In the genomic region with DNA sequence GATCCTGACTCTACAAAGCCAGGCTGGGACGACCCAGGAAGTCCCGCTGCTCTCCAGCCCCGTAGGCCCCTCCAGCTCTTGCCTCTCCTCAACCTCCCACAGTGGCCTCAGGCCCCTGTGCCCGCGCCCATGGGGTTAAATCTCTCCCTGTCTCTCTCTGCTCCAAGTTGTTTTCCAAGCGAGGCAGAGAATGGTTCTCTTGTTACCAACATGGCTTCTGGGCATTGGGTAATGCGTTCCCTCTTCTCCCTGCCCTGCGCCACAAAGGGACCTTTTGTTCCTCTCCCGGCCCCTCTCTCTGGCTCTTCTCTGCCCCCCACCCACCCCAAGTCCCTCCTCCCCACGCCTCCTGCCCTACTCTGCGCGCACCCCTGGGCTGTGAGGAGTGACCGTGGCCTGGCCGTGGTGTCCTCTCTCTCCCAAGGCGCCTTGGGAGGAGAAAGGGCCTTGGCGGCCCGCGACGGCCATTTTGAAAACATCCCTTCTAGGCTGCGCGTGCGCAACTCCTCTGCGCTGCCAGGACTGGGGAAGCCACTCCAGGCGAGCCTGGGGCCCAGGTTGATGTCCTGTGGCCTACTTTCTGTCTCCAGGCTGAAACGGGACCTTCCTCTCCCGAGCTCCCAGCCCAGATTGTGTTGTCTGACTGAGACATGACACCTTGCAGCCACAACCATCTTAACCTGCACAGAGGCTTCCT, we compare ENCODE assay signal across 14 mouse cellular contexts. TPM values are rescaled to one million over a fixed set of nuclear protein-coding genes. Genes with fewer than 3 reads are reported as not detected.
DNase-seq lines count a peak whose midpoint lies in the region; ATAC-seq and TF ChIP-seq lines count a peak whose summit lies in the region.
"Had no signal": no experiment of that assay in that cellular context is flagged by ENCODE, and none has a peak within 500 bp of the region (broad histone marks: within the 10 kb centered on the region; RNA-seq: fewer than 3 reads in every experiment).

No protein-coding gene starts in this region.

- H3K9ac ChIP-seq in kidney, embryonic 15.5 days, result no peak overlapping the region
- H3K9ac ChIP-seq in hindbrain, embryonic 12.5 days, result no peak overlapping the region
- H3K9ac ChIP-seq: limb, embryonic 13.5 days had no signal

- H3K27me3 ChIP-seq in kidney, embryonic 15.5 days, result no peaks in the 10 kb centered on the region
- no peaks in the 10 kb centered on the region for H3K27me3 ChIP-seq in testis, adult 2 months (ENCODE audit: control insufficient read depth, insufficient read depth, low read length)
- H3K27me3 ChIP-seq in hindbrain, embryonic 12.5 days, result no peaks in the 10 kb centered on the region
- H3K27me3 ChIP-seq: limb, embryonic 13.5 days had no signal

- no peaks in the 10 kb centered on the region for H3K36me3 ChIP-seq in kidney, embryonic 15.5 days
- H3K36me3 ChIP-seq in testis, adult 2 months (ENCODE audit: control insufficient read depth, insufficient read depth, low read length), result no peaks in the 10 kb centered on the region
- no peaks in the 10 kb centered on the region for H3K36me3 ChIP-seq in hindbrain, embryonic 12.5 days
- H3K36me3 ChIP-seq: G1E; limb, embryonic 13.5 days had no signal

- no peaks in the 10 kb centered on the region for H3K9me3 ChIP-seq in kidney, embryonic 15.5 days (replicated peaks)
- H3K9me3 ChIP-seq in hindbrain, embryonic 12.5 days (replicated peaks), result no peaks in the 10 kb centered on the region
- H3K9me3 ChIP-seq: G1E; limb, embryonic 13.5 days had no signal

- WGBS in kidney, embryonic 15.5 days, result 83% methylated on average over 26 of the region's 26 CpGs
- WGBS in hindbrain, embryonic 12.5 days, result 80% methylated on average over 26 of the region's 26 CpGs

- H3K27ac ChIP-seq in kidney, embryonic 15.5 days, result 0 out of 2 replicates have a peak overlapping the region, but pooled peaks have one; percentile 3
- H3K27ac ChIP-seq in testis, adult 2 months (ENCODE audit: control insufficient read depth, insufficient read depth, low read depth, low read length), result peak overlapping the region; percentile 45; the same call in 1 of the 2 replicates
- H3K27ac ChIP-seq in hindbrain, embryonic 12.5 days, result peak overlapping the region; percentile 32
- H3K27ac ChIP-seq: limb, embryonic 13.5 days had no signal

- TF ChIP-seq POLR2A in testis, adult 2 months (IDR thresholded peaks at IDR 0.05; ENCODE audit: control insufficient read depth, low read depth, low read length), result peak; percentile 61

- H3K4me2 ChIP-seq in kidney, embryonic 15.5 days, result no peak overlapping the region
- H3K4me2 ChIP-seq in hindbrain, embryonic 12.5 days (replicated peaks), result no peak overlapping the region
- H3K4me2 ChIP-seq: limb, embryonic 13.5 days had no signal

- no peak overlapping the region for H3K4me3 ChIP-seq in kidney, embryonic 15.5 days (replicated peaks)
- peak overlapping the region; percentile 79 for H3K4me3 ChIP-seq in testis, adult 2 months (ENCODE audit: control insufficient read depth, low read depth, low read length)
- no peak overlapping the region for H3K4me3 ChIP-seq in hindbrain, embryonic 12.5 days
- H3K4me3 ChIP-seq: limb, embryonic 13.5 days had no signal

- peaks cover 11% of the 10 kb centered on the region for H3K4me1 ChIP-seq in kidney, embryonic 15.5 days
- peaks cover 14% of the 10 kb centered on the region for H3K4me1 ChIP-seq in testis, adult 2 months (ENCODE audit: control insufficient read depth, insufficient read depth, low read length)
- H3K4me1 ChIP-seq in hindbrain, embryonic 12.5 days, result 0 out of 2 replicates have a peak, but pooled peaks cover 9% of the 10 kb centered on the region
- H3K4me1 ChIP-seq: limb, embryonic 13.5 days had no signal

- ATAC-seq in kidney, embryonic 15.5 days (replicated peaks; ENCODE audit: low FRiP score), result no peak
- ATAC-seq in hindbrain, embryonic 12.5 days (ENCODE audit: low FRiP score), result no peak
- ATAC-seq: midbrain, embryonic 16.5 days had no signal

- TF ChIP-seq CTCF in testis, adult 2 months (IDR thresholded peaks at IDR 0.05; ENCODE audit: control insufficient read depth, insufficient read depth, insufficient replicate concordance, low read depth, low read length), result no peak

- no peak for DNase-seq in kidney, adult 18-20 months
- no peak for DNase-seq in testis, postnatal 10 days (ENCODE audit: low spot score)
- DNase-seq in adrenal gland, adult 8-10 months, result no peak
- DNase-seq in frontal cortex, postnatal 25 days (ENCODE audit: low spot score in 2 of 2), result no peak
- DNase-seq in cerebellum, adult 8-10 months, result no peak
- DNase-seq: cerebellum, adult 11-12 months; gastrocnemius, postnatal 10 days; thymus, adult 2 months had no signal

RNA-seq across cellular contexts. Expression of gene Pick1, which starts 16.1 kb away (rescaled TPM):
- polyA plus RNA-seq in kidney, embryonic 15.5 days (2015; fragmentation: Nextera tagmentation; extraction: Ambion mirVana), result 45.5 and 49.8 TPM in 2 replicates
- 76.8 and 78.4 TPM in 2 replicates for polyA plus RNA-seq in testis, adult 2 months (2012; rRNA removed)
- polyA plus RNA-seq in hindbrain, embryonic 12.5 days (2016; fragmentation: Nextera tagmentation; extraction: Ambion mirVana), result 67.1 and 72.6 TPM in 2 replicates
- 10 to 100 TPM; 18.1 to 38.0 (median 23.4) TPM for total RNA-seq in adrenal gland, adult 8-10 months (2022)

RNA-seq across cellular contexts. Expression of gene Gm49486, which starts 16.3 kb away (rescaled TPM):
- polyA plus RNA-seq in kidney, embryonic 15.5 days (2015; fragmentation: Nextera tagmentation; extraction: Ambion mirVana), result 0.67 and 0.74 TPM in 2 replicates
- 0.10 and 0.28 TPM in 2 replicates for polyA plus RNA-seq in testis, adult 2 months (2012; rRNA removed)
- 1.0 TPM in 2 replicates for polyA plus RNA-seq in hindbrain, embryonic 12.5 days (2016; fragmentation: Nextera tagmentation; extraction: Ambion mirVana)
- not detected for total RNA-seq in adrenal gland, adult 8-10 months (2022)
- polyA plus RNA-seq: G1E had no signal

RNA-seq across cellular contexts. Expression of gene Slc16a8, which starts 41.7 kb away (rescaled TPM):
- 0.12 and 0.26 TPM in 2 replicates for polyA plus RNA-seq in kidney, embryonic 15.5 days (2015; fragmentation: Nextera tagmentation; extraction: Ambion mirVana)
- polyA plus RNA-seq in testis, adult 2 months (2012; rRNA removed), result not detected in 2 replicates
- polyA plus RNA-seq in hindbrain, embryonic 12.5 days (2016; fragmentation: Nextera tagmentation; extraction: Ambion mirVana), result 0.36 and 0.66 TPM in 2 replicates
- total RNA-seq in adrenal gland, adult 8-10 months (2022), result not detected
- total RNA-seq: G1E had no signal
- polyA plus RNA-seq: G1E had no signal

RNA-seq across cellular contexts. Expression of gene Sox10, which starts 47.9 kb away (rescaled TPM):
- polyA plus RNA-seq in kidney, embryonic 15.5 days (2015; fragmentation: Nextera tagmentation; extraction: Ambion mirVana), result 0.40 and 0.96 TPM in 2 replicates
- polyA plus RNA-seq in testis, adult 2 months (2012; rRNA removed), result 1.5 and 1.6 TPM in 2 replicates
- 12.4 and 19.5 TPM in 2 replicates for polyA plus RNA-seq in hindbrain, embryonic 12.5 days (2016; fragmentation: Nextera tagmentation; extraction: Ambion mirVana)
- 1 to 10 TPM; 1.4 to 2.6 (median 2.4) TPM for total RNA-seq in adrenal gland, adult 8-10 months (2022)
- polyA plus RNA-seq: G1E had no signal
